ENCODE assay signal across 8 mouse cellular contexts in genomic region chr3:146682140-146682651, GRCm38 (mm10). TPM values are rescaled to one million over a fixed set of nuclear protein-coding genes. Genes with fewer than 3 reads are reported as not detected.
DNase-seq lines count a peak whose midpoint lies in the region; ATAC-seq and TF ChIP-seq lines count a peak whose summit lies in the region.

No protein-coding gene starts in this region.

- no peak for TF ChIP-seq CTCF in cortical plate, adult 2 months (IDR thresholded peaks at IDR 0.05; ENCODE audit: extremely low read depth, insufficient read depth, low read length)

- intact Hi-C loops in left cerebral cortex, postnatal 14 days (cut with DNase I), result loop anchor here (5.0 kb wide), 1 partner anchor 85 kb away; no protein-coding TSS in a partner anchor

- H3K27ac ChIP-seq in cortical plate, adult 2 months (ENCODE audit: insufficient read depth, low read length), result no peak overlapping the region

- H3K4me1 ChIP-seq in cortical plate, adult 2 months (ENCODE audit: control insufficient read depth, insufficient read depth, low read length), result peaks cover 3% of the 10 kb centered on the region; the same call in 1 of the 2 replicates
- peaks cover 41% of the 10 kb centered on the region for H3K4me1 ChIP-seq in megakaryocyte, embryonic 14.5 days

- peak; percentile 64 to 72 for DNase-seq in cerebellum, postnatal 10 days
- peak; percentile 70 to 82 for DNase-seq in heart, adult 18-20 months
- DNase-seq in kidney, adult 11 months, result peak; percentile 37
- peak; percentile 68 to 82 for DNase-seq in left cerebral cortex, postnatal 14 days (ENCODE audit: low spot score in 2 of 2)
- DNase-seq in skeletal muscle tissue, adult 2 months (ENCODE audit: low read depth, low spot score), result peak; percentile 81

- H3K27me3 ChIP-seq in megakaryocyte, embryonic 14.5 days (replicated peaks), result peaks cover 19% of the 10 kb centered on the region

- no peak for TF ChIP-seq POLR2A in cortical plate, adult 2 months (IDR thresholded peaks at IDR 0.05; ENCODE audit: extremely low read depth, insufficient read depth, low read length)

- H3K4me3 ChIP-seq in cortical plate, adult 2 months (ENCODE audit: insufficient read depth, low read length), result peak overlapping the region; percentile 45
- H3K4me3 ChIP-seq in megakaryocyte, embryonic 14.5 days (replicated peaks), result peak overlapping the region; percentile 77

- H3K36me3 ChIP-seq in megakaryocyte, embryonic 14.5 days (replicated peaks; ENCODE audit: low read length), result no peaks in the 10 kb centered on the region

- no peaks in the 10 kb centered on the region for H3K9me3 ChIP-seq in megakaryocyte, embryonic 14.5 days

- no peak for ATAC-seq in cerebellum, adult (ENCODE audit: insufficient number of reproducible peaks, low FRiP score, low TSS enrichment)

RNA-seq across cellular contexts. Expression of gene Samd13, which starts 3.2 kb away (rescaled TPM):
- 0.42 and 0.54 TPM in 2 replicates for polyA plus RNA-seq in cortical plate, adult 2 months (2012; rRNA removed)
- total RNA-seq in heart, adult 18-20 months (2021), result 1 to 10 TPM; 2.3 TPM
- not detected for total RNA-seq in left cerebral cortex, postnatal 14 days (2021)
- not detected in 2 replicates for polyA plus RNA-seq in megakaryocyte, embryonic 14.5 days (2012; ENCODE audit: insufficient read depth, low replicate concordance)

RNA-seq across cellular contexts. Expression of gene 4930503B20Rik, which starts 31.1 kb away (rescaled TPM):
- 0.10 TPM in 1 of 2 replicates, not detected in the other for polyA plus RNA-seq in cortical plate, adult 2 months (2012; rRNA removed)
- not detected for total RNA-seq in heart, adult 18-20 months (2021)
- total RNA-seq in left cerebral cortex, postnatal 14 days (2021), result under 1 TPM; 0.24 to 0.57 TPM
- polyA plus RNA-seq in megakaryocyte, embryonic 14.5 days (2012; ENCODE audit: insufficient read depth, low replicate concordance), result not detected in 2 replicates
